Mouse (Mus musculus) embryonic fibroblast, embryonic 13.5 days (primary cell): ENCODE data around the gene 4930579F01Rik. TPM values are rescaled to one million over a fixed set of nuclear protein-coding genes. Genes with fewer than 3 reads are reported as not detected.

Experiments
- H3K27ac ChIP-seq: 2 replicates; pipeline ENCODE4 v1.5.1; 2012; ENCODE audit warnings: low read length, control low read depth, inconsistent platforms; ENCODE audit not compliant: insufficient read depth
- H3K4me1 ChIP-seq: 2 replicates; pipeline ENCODE4 v1.6.1; 2011; ENCODE audit warnings: low read length; ENCODE audit not compliant: control insufficient read depth, insufficient read depth
- H3K4me3 ChIP-seq: 2 replicates; pipeline ENCODE4 v1.5.1; 2011; ENCODE audit warnings: mild to moderate bottlenecking, control low read depth, low read length; ENCODE audit not compliant: insufficient read depth
- CTCF ChIP-seq: IDR thresholded peaks from 2 replicates; pipeline ENCODE4 v1.5.1; 2011; ENCODE audit warnings: mild to moderate bottlenecking, control low read depth, low read length, moderate library complexity, borderline replicate concordance; ENCODE audit not compliant: insufficient read depth
- POLR2A ChIP-seq: IDR thresholded peaks from 2 replicates; pipeline ENCODE4 v1.6.1; 2011; ENCODE audit warnings: low read depth, mild to moderate bottlenecking, control low read depth, low read length, moderate library complexity
- polyA plus RNA-seq: library from polyadenylated mRNA; stranded (reverse); fragments of >200 nt; gene quantifications from 2 replicates; pipeline ENCODE4 v1.2.4, GENCODE M21; 2011; ENCODE audit warnings: low read depth; ENCODE audit not compliant: missing spikeins, insufficient read length

4930579F01Rik gene
- polyA plus RNA-seq, 1 experiment, result not detected

DNA sequence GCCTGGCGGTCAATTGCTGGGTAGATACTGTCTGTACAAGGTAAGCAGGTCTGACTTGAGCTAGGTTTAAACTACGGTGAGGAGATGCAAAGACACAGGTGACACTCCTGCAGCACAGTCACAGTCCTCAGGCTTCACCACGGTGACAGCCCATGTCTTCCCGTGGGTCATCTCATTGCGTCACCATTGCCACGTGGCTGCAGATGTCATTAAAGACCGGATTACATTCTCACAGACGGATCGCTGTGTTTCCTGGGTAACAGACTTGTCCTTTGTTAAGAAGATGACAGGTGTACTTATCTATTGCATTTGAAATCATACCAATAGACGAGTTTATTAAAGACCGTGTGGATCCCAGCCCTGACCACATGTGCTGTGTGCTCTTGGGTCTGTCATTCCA lies 27.5 kb upstream of the 4930579F01Rik start:
- H3K4me1 ChIP-seq, result 0 out of 2 replicates have a peak, but pooled peaks cover 4% of the 10 kb centered on the region
- no peak overlapping the region for H3K27ac ChIP-seq
- no peak overlapping the region for H3K4me3 ChIP-seq
- no peak for TF ChIP-seq POLR2A
- TF ChIP-seq CTCF, result no peak

DNA sequence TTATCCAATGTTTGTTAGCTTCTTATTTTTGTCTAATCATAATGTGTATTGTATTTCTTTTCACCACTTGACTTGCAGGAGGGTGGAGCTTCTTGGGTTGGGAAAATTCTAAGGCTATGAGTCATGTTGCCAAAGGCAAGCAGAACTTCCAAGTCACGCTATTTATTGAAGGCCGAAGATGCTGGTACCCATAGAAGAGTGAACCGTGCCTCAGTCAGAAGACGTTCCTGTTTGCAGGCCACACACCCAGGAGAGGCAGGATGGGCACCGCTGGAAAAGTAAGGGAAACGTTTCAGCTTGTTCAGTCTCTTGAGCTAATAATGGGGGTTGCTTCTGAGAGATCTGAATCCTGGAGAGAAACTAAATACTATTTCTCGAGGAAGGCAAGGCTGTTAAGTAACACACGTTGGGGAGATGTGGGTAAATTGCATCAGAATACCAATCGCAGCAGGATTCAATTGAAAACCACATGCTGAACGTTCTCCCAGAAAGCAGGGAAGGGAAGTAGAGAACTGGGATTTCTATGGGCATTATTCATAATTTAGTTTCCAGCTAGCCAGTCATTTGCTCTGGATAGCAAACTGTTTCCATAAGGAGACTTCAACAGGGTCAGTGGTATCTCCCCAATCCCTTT lies 24.1 kb upstream of the 4930579F01Rik start, which contains the start of gene Adh7:
TSS of gene Adh7 (plus strand) at position 130 of the 634 bp plus-strand sequence.
- peak within 1 kb of the TSS; percentile 90 for H3K27ac ChIP-seq
- TF ChIP-seq CTCF (no peak), POLR2A (no peak)
- no peak within 1 kb of the TSS for H3K4me3 ChIP-seq
- H3K4me1 ChIP-seq, result 0 out of 2 replicates have a peak, but pooled peaks cover 4% of the 10 kb centered on the region

DNA sequence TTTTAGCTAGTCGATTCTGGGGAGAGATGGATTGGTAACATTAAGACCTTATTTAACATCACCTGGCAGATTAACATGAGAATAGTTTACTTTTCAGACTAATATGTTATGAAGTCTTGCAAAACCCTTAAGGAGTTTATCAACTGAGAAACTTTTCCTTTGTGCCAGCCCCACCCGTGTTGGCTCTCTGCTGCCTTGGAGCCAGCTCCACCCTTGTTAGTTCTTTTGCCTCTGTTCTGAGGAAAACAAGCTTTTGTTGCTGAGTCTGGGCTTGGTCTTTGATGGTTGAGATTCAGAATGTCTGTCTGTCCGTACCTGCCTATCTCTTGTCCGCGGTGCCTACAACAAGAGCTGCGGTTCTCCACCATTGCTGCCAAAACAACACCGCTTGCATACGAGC lies 22.5 kb upstream of the 4930579F01Rik start:
- 0 out of 2 replicates have a peak, but pooled peaks cover 4% of the 10 kb centered on the region for H3K4me1 ChIP-seq
- TF ChIP-seq CTCF, result no peak
- no peak for TF ChIP-seq POLR2A
- H3K4me3 ChIP-seq, result no peak overlapping the region
- H3K27ac ChIP-seq, result no peak overlapping the region

DNA sequence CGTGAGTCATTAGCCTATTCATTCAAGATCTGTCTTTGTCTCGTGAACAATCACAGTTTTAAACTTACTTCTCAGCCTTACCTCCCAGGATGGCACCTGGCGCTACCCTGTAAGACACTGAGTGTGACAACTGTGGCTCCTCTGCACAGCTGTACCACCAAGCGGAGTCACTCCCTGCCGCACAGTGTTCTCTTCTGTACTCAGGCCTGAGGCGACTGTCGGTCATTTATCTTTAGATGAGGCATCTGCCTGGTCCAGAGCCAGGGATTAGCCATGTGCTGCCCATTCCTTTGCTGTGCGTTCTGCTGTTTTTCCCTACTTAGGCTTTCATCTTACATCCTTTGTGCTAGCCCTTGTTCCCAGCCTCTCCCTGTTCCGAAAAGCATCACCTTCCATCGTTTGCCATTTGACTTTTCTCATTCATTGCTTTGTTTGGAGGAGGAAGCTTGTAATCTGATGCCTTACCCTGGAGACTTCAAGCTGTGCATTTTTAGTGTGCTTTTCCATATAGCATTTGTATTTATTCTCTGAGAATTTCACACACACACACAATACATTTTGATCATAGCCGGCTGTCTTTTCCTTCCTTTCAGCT lies 21.9 kb upstream of the 4930579F01Rik start:
- no peak overlapping the region for H3K27ac ChIP-seq
- TF ChIP-seq POLR2A, result no peak
- no peak for TF ChIP-seq CTCF
- H3K4me1 ChIP-seq, result 0 out of 2 replicates have a peak, but pooled peaks cover 4% of the 10 kb centered on the region
- H3K4me3 ChIP-seq, result no peak overlapping the region

DNA sequence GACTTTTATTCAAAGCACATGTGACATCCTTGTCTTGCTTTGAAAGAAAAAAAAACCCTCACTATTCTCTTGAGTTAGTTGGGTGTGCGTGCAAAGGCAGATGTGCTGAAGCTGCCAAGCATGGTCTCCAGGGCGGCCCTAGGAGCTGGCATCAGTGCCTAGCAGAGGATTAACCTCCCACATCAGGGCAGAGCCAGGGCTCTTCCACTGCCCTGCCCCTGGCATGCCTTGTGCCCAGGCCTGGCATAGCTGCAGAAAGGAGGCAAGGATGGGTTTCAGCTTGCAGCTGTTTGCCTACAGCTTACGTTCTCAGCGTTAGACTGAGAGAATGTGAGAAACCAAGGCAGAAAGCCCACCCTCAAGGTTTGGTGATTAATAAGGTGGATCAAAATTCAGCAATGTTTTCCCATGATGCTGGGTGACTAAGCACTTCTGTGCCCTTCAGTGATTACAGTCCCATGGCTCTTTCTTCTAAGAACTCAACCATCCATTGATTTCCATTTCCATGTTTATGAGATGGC lies 18.9 kb upstream of the 4930579F01Rik start:
- no peak for TF ChIP-seq POLR2A
- no peak for TF ChIP-seq CTCF
- Histone ChIP-seq H3K4me3 (no peak overlapping the region), H3K4me1 (no peaks in the 10 kb centered on the region), H3K27ac (no peak overlapping the region)

DNA sequence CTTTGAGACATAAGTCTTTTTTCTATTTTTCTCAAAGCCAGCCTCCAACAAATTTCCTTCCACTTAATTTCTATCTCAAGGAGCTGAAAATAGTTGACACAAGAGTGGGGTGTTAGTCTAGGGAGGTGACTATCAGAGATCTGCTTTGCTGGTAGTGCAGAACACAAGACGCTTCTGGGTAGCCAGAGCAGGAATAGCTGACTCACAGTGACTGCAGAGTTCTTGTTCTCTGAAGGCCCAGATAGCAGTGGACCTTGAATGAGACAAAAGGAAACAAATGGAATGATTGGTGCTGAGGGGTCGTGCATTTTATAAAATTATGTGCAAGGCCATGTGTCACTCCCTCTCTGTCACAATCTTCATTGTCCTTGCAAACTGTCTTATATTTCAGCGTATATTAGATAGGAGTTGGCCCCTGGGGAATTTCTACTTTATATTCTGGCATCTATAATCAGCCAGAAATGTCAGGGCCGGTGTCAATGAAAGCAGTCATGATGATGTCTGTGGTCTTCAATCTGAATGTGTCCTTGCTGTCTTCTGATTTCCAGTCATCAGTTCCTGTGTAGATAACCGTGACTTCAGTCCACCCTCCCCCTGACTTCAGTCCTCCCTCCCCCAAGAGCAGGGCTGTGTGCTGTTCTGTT lies 16.9 kb upstream of the 4930579F01Rik start:
- no peak overlapping the region for H3K27ac ChIP-seq
- no peaks in the 10 kb centered on the region for H3K4me1 ChIP-seq
- TF ChIP-seq CTCF (no peak), POLR2A (no peak)
- H3K4me3 ChIP-seq, result no peak overlapping the region

DNA sequence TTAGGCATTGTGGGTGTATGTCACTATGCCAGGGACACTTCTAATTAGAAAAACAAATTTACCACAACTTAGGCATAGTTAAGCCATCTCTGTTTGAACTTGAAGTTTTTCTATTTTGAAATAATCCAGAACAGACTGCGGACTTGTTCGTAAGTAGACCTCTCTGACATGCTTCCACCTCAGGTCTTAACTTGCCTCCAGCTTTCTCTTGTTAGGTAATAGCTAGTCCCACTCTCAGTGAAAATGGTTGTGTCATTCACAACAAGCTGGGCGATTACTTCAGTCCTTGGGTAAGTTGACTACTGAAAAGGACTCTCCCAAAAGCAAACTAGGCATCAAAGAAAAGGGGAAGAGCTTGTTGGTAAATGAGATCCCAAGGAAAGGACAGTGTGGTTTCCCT lies 15.2 kb upstream of the 4930579F01Rik start:
- no peaks in the 10 kb centered on the region for H3K4me1 ChIP-seq
- H3K27ac ChIP-seq, result no peak overlapping the region
- no peak for TF ChIP-seq POLR2A
- TF ChIP-seq CTCF, result no peak
- H3K4me3 ChIP-seq, result no peak overlapping the region

DNA sequence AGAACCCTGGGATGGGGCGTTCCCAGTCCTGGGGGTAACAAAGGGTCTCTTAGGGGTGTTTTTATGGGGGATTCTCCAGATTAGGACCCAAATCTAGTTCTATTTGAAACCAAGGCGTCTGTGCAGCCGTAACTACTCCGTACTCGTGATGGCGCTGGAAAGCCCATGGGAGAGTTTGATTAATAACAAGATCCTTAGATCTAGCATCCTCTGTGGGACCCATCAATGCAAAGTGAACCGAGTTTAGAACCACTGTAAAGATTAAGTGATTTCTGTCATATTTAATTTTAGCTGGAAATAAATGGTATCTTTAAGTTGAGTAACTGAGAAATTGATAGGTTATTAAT lies 5.1 kb upstream of the 4930579F01Rik start:
- H3K27ac ChIP-seq, result no peak overlapping the region

DNA sequence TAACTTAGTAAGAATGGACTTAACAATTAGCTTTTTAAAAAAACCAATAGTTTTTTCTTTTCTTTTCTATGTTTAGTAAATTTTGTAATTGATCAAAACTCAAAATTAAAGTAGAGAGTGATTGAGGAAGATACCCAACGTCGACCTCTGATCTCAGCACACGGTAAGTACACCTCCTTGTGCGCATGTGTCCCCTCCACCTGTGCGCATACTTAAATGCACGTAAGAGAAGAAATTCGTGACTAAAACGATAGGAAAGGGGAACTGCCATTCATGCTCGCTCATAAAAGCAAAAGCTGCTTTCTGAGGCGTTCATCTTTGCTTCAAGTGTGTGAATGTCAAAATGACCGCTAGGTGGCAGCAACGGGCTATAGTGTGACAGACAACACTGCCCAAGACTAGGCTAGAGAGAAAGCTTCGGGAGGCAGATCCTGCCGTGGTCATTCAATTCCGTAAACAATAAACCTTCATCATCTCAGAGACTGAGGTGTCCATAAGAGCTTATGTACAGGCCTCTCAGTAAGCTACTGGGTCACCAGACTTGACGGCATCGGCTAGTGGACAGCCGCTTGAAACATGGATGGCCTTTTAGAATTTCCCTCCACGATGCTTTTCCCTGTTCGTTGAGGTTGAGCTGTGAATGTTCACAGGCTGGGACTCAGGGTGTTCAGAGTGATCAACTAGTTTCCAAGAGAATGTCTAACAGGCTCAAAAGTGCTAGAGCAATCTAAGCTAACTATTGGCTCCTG lies 4.5 kb upstream of the 4930579F01Rik start:
- TF ChIP-seq POLR2A (no peak), CTCF (peak; percentile 58; the same call in 1 of the 2 replicates)
- no peak overlapping the region for H3K4me3 ChIP-seq
- H3K27ac ChIP-seq, result no peak overlapping the region
- no peaks in the 10 kb centered on the region for H3K4me1 ChIP-seq

More for the DNA sequence above, 5.1 kb upstream of the 4930579F01Rik start:
- TF ChIP-seq CTCF, result no peak
- TF ChIP-seq POLR2A, result no peak
- no peaks in the 10 kb centered on the region for H3K4me1 ChIP-seq
- no peak overlapping the region for H3K4me3 ChIP-seq
